Mouse (Mus musculus): ENCODE measurements around the gene Osbpl11.
"Not testable (repeated sequence)": the region's sequence is repeated elsewhere in the genome, so short reads cannot be mapped to it uniquely, and the experiment has no call there.

DNA sequence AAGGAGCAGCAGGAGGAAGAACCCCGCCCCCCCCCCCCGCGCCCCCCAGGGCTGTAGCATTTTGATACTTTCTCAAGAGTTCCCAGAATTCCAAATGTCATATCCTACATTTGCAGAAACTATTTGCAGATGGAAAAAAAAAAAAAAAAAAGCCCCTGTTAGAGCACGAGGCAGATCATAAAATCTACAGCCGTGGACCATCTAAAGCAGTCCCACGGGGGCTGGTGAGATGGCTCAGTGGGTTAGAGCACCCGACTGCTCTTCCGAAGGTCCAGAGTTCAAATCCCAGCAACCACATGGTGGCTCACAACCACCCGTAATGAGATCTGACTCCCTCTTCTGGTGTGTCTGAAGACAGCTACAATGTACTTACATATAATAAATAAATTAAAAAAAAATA, 34.0 kb upstream of the Osbpl11 start:
- TF ChIP-seq CEBPB (IDR thresholded peaks at IDR 0.05; ENCODE audit: low read depth); CTCF (IDR thresholded peaks at IDR 0.05; ENCODE audit: control insufficient read depth, insufficient read depth, insufficient read length); MAX (IDR thresholded peaks at IDR 0.05); MYOG (IDR thresholded peaks at IDR 0.05; ENCODE audit: control insufficient read depth, extremely low read depth, insufficient read length): not testable (repeated sequence)

All from C2C12 (cell line).